Mouse (Mus musculus) activated CD4-positive, CD25-positive, alpha-beta regulatory T cell, adult 4 months (primary cell): ENCODE results near the gene P4ha1. TPM values are rescaled to one million over a fixed set of nuclear protein-coding genes. Genes with fewer than 3 reads are reported as not detected.
A peak's percentile ranks its signal among the peaks of the same experiment; 100 is the strongest.
"Not testable (repeated sequence)": the region's sequence is repeated elsewhere in the genome, so short reads cannot be mapped to it uniquely, and the experiment has no call there.

ENCODE experiments used
- ATAC-seq: one replicate; pipeline ENCODE4 v1.8.0; 2017
- polyA plus RNA-seq, 2 experiments: library from polyadenylated mRNA; unstranded; fragments of 100-300 nt; shearing (Covaris generic); gene quantifications; one replicate each; pipeline ENCODE4 v1.2.1; 2017

Gene P4ha1
- polyA plus RNA-seq, result 10 to 100 TPM; 36.8 to 37.7 TPM

DNA sequence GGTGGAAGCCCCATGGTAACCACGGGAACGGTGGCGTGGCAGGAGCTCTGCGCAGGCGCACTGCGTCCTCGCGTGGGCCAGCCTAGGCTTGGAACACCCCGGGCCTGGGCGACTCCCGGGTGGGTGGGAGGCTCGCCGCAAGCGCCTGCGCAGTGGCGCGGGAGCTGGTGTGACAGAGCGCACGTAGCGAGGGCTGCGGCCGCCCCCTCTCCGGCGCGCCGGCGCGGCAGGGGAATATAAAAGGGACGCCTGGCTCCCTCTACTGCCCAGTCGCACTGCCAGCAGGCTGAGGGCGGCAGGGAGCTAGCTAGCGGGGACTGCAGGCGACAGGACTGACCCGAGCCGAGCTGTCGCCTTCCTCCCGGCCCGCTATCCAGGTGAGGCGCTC is at the start of gene P4ha1:
P4ha1 (plus strand) TSS at position 197 of the 388 bp plus-strand sequence.
- ATAC-seq, result peak; percentile 83

DNA sequence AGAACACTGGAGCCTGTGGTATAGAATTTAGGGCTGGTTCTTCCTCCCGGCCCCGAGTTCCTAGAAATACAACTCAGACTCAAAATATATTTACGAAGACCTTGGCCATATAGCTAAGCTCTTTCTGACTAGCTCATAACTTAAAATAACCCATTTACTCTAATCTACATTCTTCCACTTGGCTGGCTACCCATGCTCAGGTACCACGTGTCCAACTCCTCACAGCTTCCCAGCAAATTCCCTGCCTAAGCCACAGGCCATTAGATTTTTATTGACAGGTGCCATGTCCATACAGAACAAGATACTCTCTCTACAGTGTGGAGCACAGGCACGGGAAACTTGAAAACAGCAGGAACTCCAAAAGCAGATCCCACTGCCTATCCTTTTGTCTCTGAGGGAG is 47.4 kb upstream of the P4ha1 start:
- ATAC-seq, result no peak

- ATAC-seq, result no peak
These were observed 46.0 kb upstream of the P4ha1 start for GRCm38 (mm10) chr10:59277116-59277515.

- ATAC-seq, result no peak
These were observed 45.2 kb upstream of the P4ha1 start for GRCm38 (mm10) chr10:59277729-59278475.

DNA sequence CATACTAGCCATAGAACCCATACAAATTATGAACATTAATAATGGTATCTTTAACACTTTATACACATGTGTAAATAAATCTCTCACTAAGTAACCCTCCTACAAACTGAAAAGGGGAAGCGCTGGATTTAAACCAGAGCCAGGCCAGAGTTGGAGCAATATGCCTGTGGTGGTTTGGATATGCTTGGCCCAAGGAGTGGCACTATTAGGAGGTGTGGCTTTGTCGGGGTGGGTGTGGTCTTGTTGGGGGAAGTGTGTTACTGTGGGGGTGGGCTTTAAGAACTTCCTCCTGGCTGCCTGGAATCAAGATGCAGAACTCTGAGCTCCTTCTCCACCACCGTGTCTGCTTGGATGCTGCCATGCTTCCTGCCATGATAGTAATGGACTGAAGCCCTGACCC is 39.9 kb upstream of the P4ha1 start:
- ATAC-seq, result no peak

GRCm38 (mm10) chr10:59283749-59284148 is 39.3 kb upstream of the P4ha1 start:
- no peak for ATAC-seq

DNA sequence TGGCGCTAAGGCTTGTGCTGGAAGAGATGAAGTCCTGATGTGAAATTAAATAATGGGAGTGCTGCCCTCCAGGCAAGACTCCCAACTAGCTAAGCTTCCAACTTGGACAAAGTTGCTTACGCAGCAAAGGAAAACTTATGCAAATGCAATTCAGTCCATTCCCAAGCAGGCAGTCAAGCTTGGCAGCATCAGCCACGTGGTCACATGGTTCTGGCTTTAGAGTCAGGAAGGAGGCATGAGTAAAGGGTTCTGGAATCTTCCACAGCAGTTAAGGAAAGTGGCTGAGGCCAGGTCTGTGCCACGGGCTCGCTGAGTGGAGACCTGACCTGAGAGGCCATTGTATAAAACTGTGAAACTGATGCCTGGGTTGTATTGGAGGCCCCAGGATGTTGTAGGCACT is 37.6 kb upstream of the P4ha1 start:
- ATAC-seq, result no peak

- ATAC-seq, result no peak
These were observed 35.8 kb upstream of the P4ha1 start for GRCm38 (mm10) chr10:59287251-59287650.

- no peak for ATAC-seq
These were observed 35.4 kb upstream of the P4ha1 start for GRCm38 (mm10) chr10:59287662-59288061.

DNA sequence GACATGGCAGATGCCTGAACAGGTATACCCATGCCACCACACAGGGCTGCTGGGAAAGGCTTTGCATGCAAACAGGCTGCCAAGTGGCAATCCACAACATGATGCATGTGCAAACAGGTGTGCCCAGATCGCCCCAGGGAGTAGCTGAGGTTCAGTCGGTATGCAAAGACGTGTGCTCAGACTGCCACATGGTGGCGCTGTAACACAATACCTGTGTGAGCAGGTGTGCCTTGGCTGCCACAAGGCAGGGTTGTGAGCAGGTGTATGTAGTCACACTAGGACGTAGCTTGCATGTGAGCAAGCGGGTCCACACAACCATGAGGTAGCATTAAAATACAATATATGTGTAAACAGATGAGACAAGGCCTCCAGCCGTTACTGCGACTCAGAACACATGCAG is 34.0 kb upstream of the P4ha1 start:
- no peak for ATAC-seq

DNA sequence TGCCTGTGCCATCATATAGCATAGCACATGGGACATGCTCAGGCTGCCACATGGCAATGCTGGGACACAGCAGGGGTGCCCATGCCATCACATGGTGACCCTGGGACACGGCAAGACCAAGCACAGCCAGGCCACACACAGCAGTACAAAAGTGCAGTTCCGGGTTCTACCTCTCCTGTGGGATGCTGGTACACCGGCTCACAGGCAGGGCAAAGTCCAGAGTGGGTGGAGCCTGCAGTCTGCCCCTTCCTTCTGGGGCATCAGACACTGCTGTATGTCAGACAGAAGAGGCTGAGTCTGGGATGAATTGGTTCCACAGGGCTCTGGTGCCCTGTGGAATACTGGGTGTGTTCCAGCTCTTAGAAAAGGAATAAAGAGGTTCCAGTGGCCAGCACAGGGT is 31.6 kb upstream of the P4ha1 start:
- no peak for ATAC-seq

DNA sequence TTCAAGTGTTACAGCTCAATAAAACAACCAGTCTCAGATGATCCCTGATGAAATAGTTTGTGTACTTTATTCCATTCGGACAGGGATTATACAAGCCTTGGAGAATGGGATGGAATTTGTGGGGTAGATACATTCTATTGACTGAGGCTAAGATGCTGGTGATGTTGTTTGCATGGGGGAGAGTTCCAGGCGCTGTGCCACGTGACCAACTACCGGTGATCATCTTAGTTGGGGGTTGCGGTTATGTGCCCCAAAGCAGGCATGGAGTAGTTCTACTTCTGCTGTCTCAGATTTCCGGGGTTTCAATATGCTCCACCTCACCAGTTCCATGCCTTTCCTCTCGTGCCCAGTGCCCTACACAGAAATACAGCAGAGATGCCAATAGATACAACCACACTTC is 31.0 kb upstream of the P4ha1 start:
- ATAC-seq, result no peak

DNA sequence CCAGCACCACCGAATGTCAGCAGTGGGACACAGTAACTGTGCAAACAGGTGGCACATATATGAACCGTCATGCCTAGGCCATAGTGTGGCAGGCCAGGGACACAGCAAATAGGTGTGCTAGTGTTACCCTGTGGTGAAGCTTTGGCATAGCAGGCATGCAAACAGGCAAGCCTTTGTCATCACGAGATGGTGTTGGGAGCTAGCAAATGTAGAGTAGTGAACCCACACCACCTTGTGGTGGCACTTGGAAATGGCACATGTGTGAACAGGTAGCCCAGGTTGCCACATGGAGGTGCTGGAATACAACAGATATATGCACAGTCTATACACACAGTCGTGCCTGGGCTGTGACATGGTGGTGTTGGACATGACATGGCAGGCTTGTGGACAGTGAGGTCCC is 30.5 kb upstream of the P4ha1 start:
- ATAC-seq, result peak; percentile 47

DNA sequence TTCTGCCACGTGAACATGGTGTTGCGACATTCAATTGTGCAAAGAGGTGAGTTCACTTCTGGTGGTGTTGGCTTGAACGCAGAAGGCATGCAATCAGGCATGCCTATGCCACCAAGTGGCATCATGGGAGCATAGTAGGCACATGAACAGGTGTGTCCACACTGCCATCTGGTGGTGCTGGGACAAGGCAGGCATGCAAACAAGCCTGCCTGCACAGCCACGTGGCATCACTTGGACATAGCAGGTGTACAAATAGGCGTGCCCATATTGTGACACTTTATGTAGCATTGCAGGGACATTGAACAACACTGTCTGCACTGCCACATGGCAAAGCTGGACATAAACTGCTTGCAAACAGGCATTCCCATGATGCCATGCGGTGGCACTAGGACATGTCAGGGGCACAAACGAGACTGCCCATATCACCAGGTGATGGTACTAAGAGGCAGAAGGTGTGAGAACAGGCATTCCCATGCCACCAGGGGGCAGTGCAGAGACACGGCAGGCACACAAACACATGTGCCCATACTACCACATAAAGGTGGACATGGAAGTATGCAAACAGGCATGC is 27.8 kb upstream of the P4ha1 start:
- peak; percentile 57 for ATAC-seq

DNA sequence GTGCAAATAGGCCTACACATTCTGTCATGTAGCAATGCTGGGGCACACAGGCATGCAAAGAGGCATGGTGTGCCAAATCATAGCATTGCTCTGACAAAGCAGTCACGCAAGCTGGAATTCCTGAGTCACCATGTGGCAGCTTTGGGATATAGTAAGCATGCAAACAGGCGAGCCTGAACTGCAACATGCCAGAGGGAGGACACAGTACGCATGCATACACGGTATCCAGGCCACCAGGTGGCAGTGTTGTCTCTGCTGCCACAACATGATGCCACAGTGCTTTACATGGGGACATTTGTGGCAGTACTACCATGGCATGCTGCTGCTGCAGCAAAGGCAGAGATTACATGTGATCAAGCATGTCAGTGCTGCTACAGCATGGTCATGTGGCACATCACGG is 26.8 kb upstream of the P4ha1 start:
- peak; percentile 57 for ATAC-seq

GRCm38 (mm10) chr10:59302671-59303070 is 20.4 kb upstream of the P4ha1 start:
- ATAC-seq, result not testable (repeated sequence)

GRCm38 (mm10) chr10:59308993-59309715 is 13.9 kb upstream of the P4ha1 start:
- peak; percentile 57 for ATAC-seq

- ATAC-seq, result no peak
These were observed 13.0 kb upstream of the P4ha1 start for GRCm38 (mm10) chr10:59310124-59310523.

GRCm38 (mm10) chr10:59310691-59311457 is 12.2 kb upstream of the P4ha1 start:
- no peak for ATAC-seq

GRCm38 (mm10) chr10:59311881-59312280 is 11.2 kb upstream of the P4ha1 start:
- ATAC-seq, result no peak

- no peak for ATAC-seq
These were observed 2.0 kb upstream of the P4ha1 start for GRCm38 (mm10) chr10:59321112-59321511.

GRCm38 (mm10) chr10:59322271-59322670 is 825 bp upstream of the P4ha1 start:
- peak; percentile 12 for ATAC-seq
